ENCODE assay signal across 12 mouse cellular contexts in the genomic region with DNA sequence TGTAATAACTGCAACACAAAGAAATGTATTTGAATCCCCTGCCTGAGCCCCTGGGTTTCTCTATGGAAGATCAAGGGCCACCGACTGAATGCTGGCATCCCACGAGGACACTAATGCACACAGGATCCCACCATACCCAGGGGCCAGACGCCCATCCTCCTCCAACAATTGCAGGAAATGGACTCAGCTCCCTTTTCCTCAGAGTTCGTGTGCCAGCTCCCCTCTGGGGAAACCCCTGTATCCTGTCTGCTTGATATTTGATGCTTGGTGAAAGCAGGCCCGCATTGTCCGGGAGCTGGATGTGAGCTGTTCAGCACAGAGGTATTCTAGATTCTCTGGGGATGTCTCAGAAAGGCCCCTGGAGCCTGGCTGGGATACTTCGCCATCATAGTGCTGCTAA.
DNase-seq lines count a peak whose midpoint lies in the region; TF ChIP-seq lines count a peak whose summit lies in the region.
"Had no signal": no experiment of that assay in that cellular context is flagged by ENCODE, and none has a peak within 500 bp of the region (broad histone marks: within the 10 kb centered on the region; RNA-seq: fewer than 3 reads in every experiment).

No protein-coding gene starts in this region.

- peak; percentile 24 for DNase-seq in gastrocnemius, adult 2 months
- DNase-seq in gastrocnemius, postnatal 14 days = no peak
- peak in 1 of 2 experiments; percentile 60 for DNase-seq in heart, adult 2 months
- DNase-seq in kidney, adult 18-20 months = peak; percentile 41
- peak; percentile 44 for DNase-seq in lung, postnatal 14 days
- no peak for DNase-seq in right cerebral cortex, postnatal 14 days
- no peak for DNase-seq in liver
- DNase-seq in layer of hippocampus, adult 9-10 months (ENCODE audit: low spot score) = no peak
- DNase-seq: B cell, adult 2 months; liver, embryonic 13.5 days had no signal

- intact Hi-C loops in gastrocnemius, adult 2 months (cut with DNase I) = no loop called here
- intact Hi-C loops in gastrocnemius, postnatal 14 days (cut with DNase I; ENCODE audit: low total_unique reads) = no loop called here
- intact Hi-C loops in heart, adult 2 months (cut with DNase I) = no loop called here

- H3K9ac ChIP-seq in heart, adult 2 months (ENCODE audit: low read depth, low read length) = no peak overlapping the region
- H3K9ac ChIP-seq: forebrain, embryonic 12.5 days; liver, embryonic 13.5 days had no signal

- H3K27me3 ChIP-seq in heart, adult 2 months (ENCODE audit: control insufficient read depth, insufficient read depth, low read length) = no peaks in the 10 kb centered on the region
- H3K27me3 ChIP-seq: forebrain, embryonic 12.5 days; liver, embryonic 13.5 days had no signal

- no peak overlapping the region for H3K4me3 ChIP-seq in gastrocnemius, adult 2 months
- no peak overlapping the region for H3K4me3 ChIP-seq in heart, adult 2 months
- H3K4me3 ChIP-seq: forebrain, embryonic 12.5 days; liver, embryonic 13.5 days had no signal

- TF ChIP-seq POLR2A in heart, adult 2 months (IDR thresholded peaks at IDR 0.05; ENCODE audit: insufficient read depth, low read depth, low read length) = no peak

- peaks cover 2% of the 10 kb centered on the region; the same call in 1 of the 2 replicates for H3K36me3 ChIP-seq in heart, adult 2 months (ENCODE audit: control insufficient read depth, insufficient read depth, low read length)
- H3K36me3 ChIP-seq: forebrain, embryonic 12.5 days; liver, embryonic 13.5 days had no signal

- no peak for TF ChIP-seq CTCF in gastrocnemius, adult 2 months (IDR thresholded peaks at IDR 0.05)
- no peak for TF ChIP-seq CTCF in heart, adult 2 months (IDR thresholded peaks at IDR 0.05)

- no peak overlapping the region for H3K27ac ChIP-seq in gastrocnemius, adult 2 months
- H3K27ac ChIP-seq in heart, adult 2 months = peak overlapping the region; percentile 47
- H3K27ac ChIP-seq: forebrain, embryonic 12.5 days; liver, embryonic 13.5 days; stomach, postnatal 0 days had no signal

- WGBS in heart, adult 2 months = 31% methylated on average over 7 of the region's 7 CpGs

- H3K79me2 ChIP-seq in heart, adult 2 months (replicated peaks; ENCODE audit: control insufficient read depth, insufficient read depth, low read length) = no peaks in the 10 kb centered on the region

- TF ChIP-seq EP300 in heart, adult 2 months (IDR thresholded peaks at IDR 0.05; ENCODE audit: insufficient read depth, low read depth, low read length) = peak; percentile 61; the same call in 1 of the 2 replicates

- H3K4me1 ChIP-seq in heart, adult 2 months (ENCODE audit: control insufficient read depth, insufficient read depth, low read length) = peaks cover 2% of the 10 kb centered on the region
- H3K4me1 ChIP-seq: forebrain, embryonic 12.5 days; liver, embryonic 13.5 days had no signal

Comparison
In these comparisons a context has a peak if more than half of its experiments do, and no peak if none do; other contexts are left out.
1. DNase-seq: peak in gastrocnemius, adult 2 months (single experiment), kidney, adult 18-20 months (single experiment) and lung, postnatal 14 days (single experiment); none in gastrocnemius, postnatal 14 days (single experiment), right cerebral cortex, postnatal 14 days (single experiment), liver (single experiment) and layer of hippocampus, adult 9-10 months (single experiment).